Mouse (Mus musculus) MEL (cell line): ENCODE measurements around the gene Iqcc. TPM values are rescaled to one million over a fixed set of nuclear protein-coding genes. Genes with fewer than 3 reads are reported as not detected.
A peak's percentile ranks its signal among the peaks of the same experiment; 100 is the strongest.

Experiments used
- DNase-seq: peaks from one replicate; pipeline ENCODE4 v3.0.0; 2011; ENCODE audit warnings: low read depth, low spot score
- H3K27ac ChIP-seq: 2 replicates; pipeline ENCODE4 v1.5.1; 2012; ENCODE audit warnings: low read depth, mild to moderate bottlenecking, control low read depth, low read length, moderate library complexity; ENCODE audit not compliant: control insufficient read depth
- H3K27me3 ChIP-seq, 2 experiments: fragments of 150-350 bp in 1 of 2; sonication (generic) in 1 of 2; 2 replicates each; pipeline ENCODE4 v1.6.1; 2012; ENCODE audit warnings: low read length in 2 of 2, mild to moderate bottlenecking in 2 of 2, improper control_type of control experiment in 1 of 2, moderate library complexity in 1 of 2; ENCODE audit not compliant: insufficient read depth in 2 of 2, control insufficient read depth in 1 of 2
- H3K36me3 ChIP-seq, 2 experiments: 2 replicates each; pipeline ENCODE4 v1.6.1; 2012 to 2014; ENCODE audit warnings: low read length in 2 of 2, improper control_type of control experiment in 1 of 2, inconsistent platforms in 1 of 2, mild to moderate bottlenecking in 1 of 2; ENCODE audit not compliant: insufficient read depth in 2 of 2, control insufficient read depth in 1 of 2
- H3K4me1 ChIP-seq, 2 experiments: fragments of 150-350 bp in 1 of 2; sonication (generic) in 1 of 2; 2 replicates each; pipeline ENCODE4 v1.6.1; 2012; ENCODE audit warnings: low read length in 2 of 2, improper control_type of control experiment in 1 of 2, mild to moderate bottlenecking in 1 of 2; ENCODE audit not compliant: insufficient read depth in 2 of 2, control insufficient read depth in 1 of 2
- H3K4me3 ChIP-seq, 2 experiments: fragments of 150-350 bp in 1 of 2; sonication (generic) in 1 of 2; 2 replicates each; pipeline ENCODE4 v1.5.1; 2012; ENCODE audit warnings: low read depth in 2 of 2, low read length in 2 of 2, mild to moderate bottlenecking in 2 of 2, moderate library complexity in 2 of 2, control low read depth in 1 of 2, improper control_type of control experiment in 1 of 2; ENCODE audit not compliant: control insufficient read depth in 1 of 2, insufficient read depth in 1 of 2
- H3K79me2 ChIP-seq: 2 replicates; pipeline ENCODE4 v1.6.1; 2012; ENCODE audit warnings: mild to moderate bottlenecking, low read length, moderate library complexity; ENCODE audit not compliant: control insufficient read depth, poor library complexity, insufficient read depth
- H3K9ac ChIP-seq: 2 replicates; pipeline ENCODE4 v1.6.1; 2012; ENCODE audit warnings: low read depth, mild to moderate bottlenecking, control low read depth, low read length, moderate library complexity; ENCODE audit not compliant: control insufficient read depth, poor library complexity, severe bottlenecking
- H3K9me3 ChIP-seq: fragments of 150-350 bp; sonication (generic); replicated peaks from 2 replicates; pipeline ENCODE4 v1.6.1; 2012; ENCODE audit warnings: mild to moderate bottlenecking, low read length, improper control_type of control experiment, moderate library complexity; ENCODE audit not compliant: insufficient read depth
- BHLHE40 ChIP-seq: IDR thresholded peaks from 2 replicates; pipeline ENCODE4 v1.6.1; 2012; ENCODE audit warnings: low read depth, mild to moderate bottlenecking, inconsistent platforms, low read length, improper control_type of control experiment, borderline replicate concordance
- CTCF ChIP-seq, 3 experiments: IDR thresholded peaks in 2 of 3; conservative IDR thresholded peaks in 1 of 3; 2 replicates each; pipeline ENCODE4 v1.5.1; 2011 to 2012; ENCODE audit warnings: low read length in 3 of 3, low read depth in 2 of 3, mild to moderate bottlenecking in 2 of 3, improper control_type of control experiment in 1 of 3, inconsistent platforms in 1 of 3, mixed read lengths in 1 of 3, moderate library complexity in 1 of 3; ENCODE audit not compliant: control insufficient read depth in 1 of 3, insufficient read depth in 1 of 3, poor library complexity in 1 of 3, severe bottlenecking in 1 of 3
- ETS1 ChIP-seq: IDR thresholded peaks from 2 replicates; pipeline ENCODE4 v1.6.1; 2012; ENCODE audit warnings: low read depth, mild to moderate bottlenecking, inconsistent platforms, low read length, improper control_type of control experiment, moderate library complexity
- GABPA ChIP-seq: IDR thresholded peaks from 2 replicates; pipeline ENCODE4 v1.6.1; 2012; ENCODE audit warnings: low read depth, mild to moderate bottlenecking, inconsistent platforms, low read length, improper control_type of control experiment, moderate library complexity
- GATA1 ChIP-seq: IDR thresholded peaks from 2 replicates; pipeline ENCODE4 v1.6.1; 2011; ENCODE audit warnings: low read depth, low read length, improper control_type of control experiment
- HCFC1 ChIP-seq: IDR thresholded peaks from 2 replicates; pipeline ENCODE4 v1.6.1; 2012; ENCODE audit warnings: low read depth, mild to moderate bottlenecking, inconsistent platforms, low read length, improper control_type of control experiment, moderate library complexity
- KAT2A ChIP-seq: conservative IDR thresholded peaks from 2 replicates; pipeline ENCODE4 v1.6.1; 2012; ENCODE audit warnings: low read depth, low read length, improper control_type of control experiment, inconsistent platforms
- MAFK ChIP-seq: IDR thresholded peaks from 2 replicates; pipeline ENCODE4 v1.6.1; 2011; ENCODE audit warnings: low read depth, mild to moderate bottlenecking, low read length, improper control_type of control experiment, borderline replicate concordance
- MAZ ChIP-seq: IDR thresholded peaks from 2 replicates; pipeline ENCODE4 v1.6.1; 2012; ENCODE audit warnings: low read depth, mild to moderate bottlenecking, inconsistent platforms, low read length, improper control_type of control experiment
- MXI1 ChIP-seq: IDR thresholded peaks from 2 replicates; pipeline ENCODE4 v1.6.1; 2011; ENCODE audit warnings: mild to moderate bottlenecking, low read depth, low read length, improper control_type of control experiment
- NELFE ChIP-seq: IDR thresholded peaks from 2 replicates; pipeline ENCODE4 v1.6.1; 2011; ENCODE audit warnings: low read depth, low read length, improper control_type of control experiment
- POLR2A ChIP-seq, 2 experiments: IDR thresholded peaks; 2 replicates each; pipeline ENCODE4 v1.6.1; 2011 to 2012; ENCODE audit warnings: low read length in 2 of 2, mild to moderate bottlenecking in 2 of 2, control low read depth in 1 of 2, improper control_type of control experiment in 1 of 2, low read depth in 1 of 2, moderate library complexity in 1 of 2; ENCODE audit not compliant: control insufficient read depth in 1 of 2, insufficient read depth in 1 of 2, poor library complexity in 1 of 2
- POLR2AphosphoS2 ChIP-seq: IDR thresholded peaks from 2 replicates; pipeline ENCODE4 v1.6.1; 2011; ENCODE audit warnings: low read length, improper control_type of control experiment
- POLR2AphosphoS5 ChIP-seq: IDR thresholded peaks from 2 replicates; pipeline ENCODE4 v1.6.1; 2012; ENCODE audit warnings: low read depth, borderline replicate concordance, mild to moderate bottlenecking, inconsistent platforms, low read length, moderate library complexity, mixed read lengths
- RCOR1 ChIP-seq: IDR thresholded peaks from 2 replicates; pipeline ENCODE4 v1.6.1; 2012; ENCODE audit warnings: low read depth, mild to moderate bottlenecking, inconsistent platforms, low read length, improper control_type of control experiment
- SMC3 ChIP-seq: IDR thresholded peaks from 2 replicates; pipeline ENCODE4 v1.6.1; 2011; ENCODE audit warnings: low read depth, low read length, improper control_type of control experiment
- TAL1 ChIP-seq: IDR thresholded peaks from 2 replicates; pipeline ENCODE4 v1.6.1; 2012; ENCODE audit warnings: mild to moderate bottlenecking, inconsistent platforms, low read length, moderate library complexity, mixed read lengths
- TBP ChIP-seq: IDR thresholded peaks from 2 replicates; pipeline ENCODE4 v1.8.0; 2011; ENCODE audit warnings: low read depth, low read length, improper control_type of control experiment
- TCF12 ChIP-seq: IDR thresholded peaks from 2 replicates; pipeline ENCODE4 v1.6.1; 2014; ENCODE audit warnings: low read depth, mild to moderate bottlenecking, inconsistent platforms, low read length, improper control_type of control experiment, moderate library complexity
- USF1 ChIP-seq: IDR thresholded peaks from 2 replicates; pipeline ENCODE4 v1.6.1; 2014; ENCODE audit warnings: low read depth, mild to moderate bottlenecking, inconsistent platforms, low read length, improper control_type of control experiment, moderate library complexity
- ZC3H11A ChIP-seq: IDR thresholded peaks from 2 replicates; pipeline ENCODE4 v1.6.1; 2012; ENCODE audit warnings: low read depth, mild to moderate bottlenecking, inconsistent platforms, low read length, improper control_type of control experiment
- ZMIZ1 ChIP-seq: IDR thresholded peaks from 2 replicates; pipeline ENCODE4 v1.6.1; 2012; ENCODE audit warnings: low read depth, mild to moderate bottlenecking, inconsistent platforms, low read length, improper control_type of control experiment, moderate library complexity
- ZNF384 ChIP-seq: IDR thresholded peaks from 2 replicates; pipeline ENCODE4 v1.6.1; 2012; ENCODE audit warnings: low read depth, mild to moderate bottlenecking, inconsistent platforms, low read length, improper control_type of control experiment
- polyA plus RNA-seq, 2 experiments: library from polyadenylated mRNA; stranded (reverse) in 1 of 2; unstranded in 1 of 2; fragments of >175 nt in 1 of 2; fragments of >200 nt in 1 of 2; gene quantifications; 2 replicates each; pipeline versions ENCODE4 v1.2.1 to v1.2.4; 2012; ENCODE audit warnings: low replicate concordance in 2 of 2, low read depth in 1 of 2; ENCODE audit not compliant: insufficient read length in 2 of 2, insufficient read depth in 1 of 2, missing spikeins in 1 of 2
- total RNA-seq: library from RNA; depleted of rRNA; stranded (reverse); fragments of 300-350 nt; gene quantifications from 2 replicates; pipeline ENCODE4 v1.2.3, GENCODE M21; 2012

Gene Iqcc
- total and polyA plus RNA-seq, 3 experiments, result 13.6 to 18.5 TPM; not detected in 1

- TF ChIP-seq ZNF384 (peak; percentile 99), ZC3H11A (no peak), POLR2A (IDR thresholded peaks at IDR 0.05; ENCODE audit: control insufficient read depth in 1 of 2, insufficient read depth in 1 of 2, low read depth in 1 of 2, low read length in 2 of 2, poor library complexity in 1 of 2) (peak; percentile 92 to 95), HCFC1 (peak; percentile 96), TAL1 (no peak), NELFE (peak; percentile 97), ETS1 (no peak), ZMIZ1 (peak; percentile 84), USF1 (peak; percentile 90), BHLHE40 (0 out of 2 replicates have a peak, but pooled peaks have one; percentile 33)
Observed at GRCm38 (mm10) chr4:129640638-129641467, 22.0 kb upstream of the Iqcc start, which contains the start of gene Txlna (continued).

DNA sequence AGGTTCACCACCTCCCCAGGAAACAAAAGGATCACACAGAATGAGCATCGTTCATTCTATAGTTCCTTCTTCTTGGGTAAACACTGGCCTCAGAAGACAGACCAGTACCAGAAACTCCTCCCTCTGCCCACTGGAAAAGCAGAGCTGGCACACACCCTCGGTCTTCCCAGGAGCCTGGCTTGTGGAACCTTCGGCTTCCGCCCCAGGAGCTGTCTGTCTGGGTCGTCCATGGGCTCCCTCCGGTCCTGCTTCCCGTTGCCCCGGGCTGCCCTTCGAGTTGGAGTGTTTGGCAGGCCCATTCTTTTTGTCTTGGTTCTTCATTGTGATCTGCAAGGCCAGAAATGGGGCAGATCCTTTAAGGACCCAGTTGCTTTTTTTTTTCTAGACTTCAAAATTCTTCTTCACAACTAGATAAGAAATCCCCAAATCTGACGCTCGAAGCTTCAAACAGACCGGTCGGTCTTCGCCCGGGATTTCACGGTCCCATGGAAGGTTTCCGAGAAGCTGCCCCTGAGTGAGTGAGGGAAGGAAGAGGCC is 21.3 kb upstream of the Iqcc start:
- peaks cover 6 to 11% of the 10 kb centered on the region in 2 experiments; a peak in 3 of 4 replicates for H3K36me3 ChIP-seq
- no peak for TF ChIP-seq GATA1
- TF ChIP-seq TBP, result 0 out of 2 replicates have a peak, but pooled peaks have one; percentile 57
- TF ChIP-seq NELFE, result peak; percentile 75; the same call in 1 of the 2 replicates
- TF ChIP-seq RCOR1, result 0 out of 2 replicates have a peak, but pooled peaks have one; percentile 6
- TF ChIP-seq ZNF384, result peak; percentile 55
- no peak for TF ChIP-seq POLR2AphosphoS5
- DNase-seq, result no peak
- H3K27ac ChIP-seq, result peak overlapping the region; percentile 72
- H3K27me3 ChIP-seq, result no peaks in the 10 kb centered on the region
- H3K79me2 ChIP-seq, result peaks cover 20% of the 10 kb centered on the region
- H3K9ac ChIP-seq, result peak overlapping the region; percentile 98
- H3K4me3 ChIP-seq, result peak overlapping the region; percentile 73 to 91
- no peaks in the 10 kb centered on the region for H3K9me3 ChIP-seq
- peaks cover 0 to 20% of the 10 kb centered on the region in 2 experiments; a peak in 2 of 4 replicates for H3K4me1 ChIP-seq

GRCm38 (mm10) chr4:129639221-129639620 is 20.3 kb upstream of the Iqcc start:
- Histone ChIP-seq H3K27ac (no peak overlapping the region), H3K9me3 (no peaks in the 10 kb centered on the region), H3K79me2 (peaks cover 20% of the 10 kb centered on the region), H3K4me3 (peak overlapping the region in 1 of 2 experiments; percentile 91; a peak in 1 of 4 replicates), H3K9ac (peak overlapping the region; percentile 98), H3K36me3 (peaks cover 8 to 17% of the 10 kb centered on the region in 2 experiments), H3K27me3 (no peaks in the 10 kb centered on the region), H3K4me1 (peaks cover 2 to 23% of the 10 kb centered on the region in 2 experiments; a peak in 3 of 4 replicates)
- DNase-seq, result no peak
- TF ChIP-seq KAT2A (no peak), HCFC1 (no peak), NELFE (no peak), SMC3 (no peak), CTCF (IDR thresholded peaks at IDR 0.05 in 2 of 3, conservative IDR thresholded peaks at IDR 0.05 in 1 of 3; ENCODE audit: control insufficient read depth in 1 of 3, insufficient read depth in 1 of 3, low read depth in 2 of 3, low read length in 3 of 3, poor library complexity in 1 of 3, severe bottlenecking in 1 of 3) (no peak), TCF12 (no peak), POLR2AphosphoS5 (no peak), POLR2AphosphoS2 (no peak), BHLHE40 (no peak), MAZ (no peak), RCOR1 (no peak), MAFK (no peak), POLR2A (IDR thresholded peaks at IDR 0.05; ENCODE audit: control insufficient read depth in 1 of 2, insufficient read depth in 1 of 2, low read depth in 1 of 2, low read length in 2 of 2, poor library complexity in 1 of 2) (no peak), GABPA (no peak), MXI1 (no peak)
